Mouse (Mus musculus) C2C12 (cell line): ENCODE data around the gene Rnd3. TPM values are rescaled to one million over a fixed set of nuclear protein-coding genes. Genes with fewer than 3 reads are reported as not detected.

Experiments used
- H3K27me3 ChIP-seq: one replicate; pipeline ENCODE4 v1.6.1; 2011; ENCODE audit not compliant: control insufficient read depth, insufficient read depth, insufficient read length
- H3K36me3 ChIP-seq: one replicate; pipeline ENCODE4 v1.6.1; 2011; ENCODE audit not compliant: control insufficient read depth, insufficient read depth
- H3K4me3 ChIP-seq: one replicate; pipeline ENCODE4 v1.5.1; 2011; ENCODE audit warnings: mild to moderate bottlenecking, control low read depth; ENCODE audit not compliant: poor library complexity, insufficient read depth, severe bottlenecking
- H3K79me2 ChIP-seq: one replicate; pipeline ENCODE4 v1.6.1; 2011; ENCODE audit not compliant: control insufficient read depth, insufficient read depth
- H3K79me3 ChIP-seq: one replicate; pipeline ENCODE4 v1.6.1; 2011; ENCODE audit warnings: low read depth, control low read depth
- H3ac ChIP-seq: one replicate; pipeline ENCODE3; 2011; ENCODE audit warnings: low read depth; ENCODE audit not compliant: control insufficient read depth, insufficient read length
- CEBPB ChIP-seq: IDR thresholded peaks from one replicate; pipeline ENCODE4 v1.6.1; 2011; ENCODE audit warnings: low read depth, mild to moderate bottlenecking, control low read depth, moderate library complexity
- CTCF ChIP-seq: IDR thresholded peaks from one replicate; pipeline ENCODE4 v1.5.1; 2011; ENCODE audit not compliant: control insufficient read depth, insufficient read depth, insufficient read length
- FOSL1 ChIP-seq: IDR thresholded peaks from one replicate; pipeline ENCODE4 v1.8.0; 2011; ENCODE audit warnings: mild to moderate bottlenecking, low read length; ENCODE audit not compliant: poor library complexity, insufficient read depth, severe bottlenecking
- MAX ChIP-seq: IDR thresholded peaks from one replicate; pipeline ENCODE4 v1.6.1; 2011; ENCODE audit warnings: mild to moderate bottlenecking, control low read depth
- MYOD1 ChIP-seq: IDR thresholded peaks from one replicate; pipeline ENCODE4 v1.6.1; 2011; ENCODE audit warnings: low read depth; ENCODE audit not compliant: control insufficient read depth, insufficient read length
- MYOG ChIP-seq: IDR thresholded peaks from one replicate; pipeline ENCODE4 v1.6.1; 2011; ENCODE audit not compliant: control insufficient read depth, insufficient read length; ENCODE audit errors: extremely low read depth
- USF1 ChIP-seq: IDR thresholded peaks from one replicate; pipeline ENCODE4 v1.6.1; 2011; ENCODE audit warnings: low read depth, mild to moderate bottlenecking, control low read depth, moderate library complexity
- polyA plus RNA-seq: library from polyadenylated mRNA; unstranded; fragments of >200 nt; fragmentation: generic; extraction: Trizol; gene quantifications from one replicate; pipeline ENCODE4 v1.2.1, GENCODE M21; 2012; ENCODE audit warnings: missing spikeins

Rnd3 gene
- polyA plus RNA-seq, 1 experiment, result 8.5 TPM

DNA sequence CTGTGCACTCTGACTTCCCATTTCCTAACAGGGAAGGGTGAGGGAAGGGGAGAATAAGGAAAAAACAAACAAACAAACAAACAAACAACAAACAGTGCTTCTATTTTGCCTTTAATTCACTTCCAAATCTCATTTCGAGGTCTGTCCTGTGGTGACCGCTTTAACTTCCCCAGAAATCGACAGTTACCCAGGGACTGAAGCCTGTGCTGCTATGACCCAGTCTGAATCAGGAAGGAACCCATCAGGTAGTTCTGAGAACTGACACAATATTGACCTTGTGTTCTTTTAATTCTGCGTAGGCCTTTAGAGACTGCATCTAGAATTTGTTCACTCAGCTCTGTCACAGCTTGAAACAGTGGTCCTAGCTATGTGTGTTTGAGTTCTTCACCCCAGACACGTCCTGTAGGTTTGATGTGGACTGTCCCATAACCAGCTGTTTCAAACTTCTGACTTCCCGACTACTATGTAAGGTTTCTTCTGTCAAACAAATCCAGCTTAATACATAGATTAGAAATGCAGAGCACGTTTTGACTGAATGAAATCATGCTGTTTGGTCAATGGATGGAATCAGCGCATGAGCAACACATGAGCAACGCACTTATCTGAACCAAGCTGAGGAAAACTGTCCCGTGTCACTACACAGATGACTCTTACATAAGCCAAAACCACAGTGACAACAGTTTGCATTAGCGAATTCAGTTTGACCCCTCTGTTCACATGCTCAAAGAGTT is 59.9 kb downstream of the Rnd3 start:
- H3K4me3 ChIP-seq, result no peak overlapping the region
- no peaks in the 10 kb centered on the region for H3K79me2 ChIP-seq
- H3ac ChIP-seq, result no peak overlapping the region
- H3K36me3 ChIP-seq, result no peaks in the 10 kb centered on the region
- H3K79me3 ChIP-seq, result no peaks in the 10 kb centered on the region
- H3K27me3 ChIP-seq, result no peaks in the 10 kb centered on the region
- TF ChIP-seq MAX (no peak), CEBPB (no peak), CTCF (no peak), USF1 (no peak), MYOD1 (no peak), MYOG (no peak), FOSL1 (no peak)

DNA sequence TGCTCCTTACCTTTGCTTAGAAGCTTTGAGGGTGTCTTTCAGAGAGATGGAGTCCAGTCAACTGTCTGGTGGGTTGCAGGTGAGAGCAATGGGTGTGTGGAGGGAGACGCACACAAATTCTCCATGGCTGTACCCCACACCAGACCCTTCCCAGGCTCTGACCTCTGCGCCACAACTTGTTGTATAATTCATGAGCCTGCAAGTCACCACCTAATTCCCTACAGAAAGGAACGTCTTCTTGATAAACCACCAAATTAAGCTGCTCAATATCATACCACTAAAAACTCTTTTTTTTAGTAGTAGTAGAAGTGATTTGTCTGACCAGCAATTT is 60.8 kb downstream of the Rnd3 start:
- Histone ChIP-seq H3K27me3 (no peaks in the 10 kb centered on the region), H3K79me3 (no peaks in the 10 kb centered on the region), H3ac (no peak overlapping the region), H3K79me2 (no peaks in the 10 kb centered on the region), H3K36me3 (no peaks in the 10 kb centered on the region), H3K4me3 (no peak overlapping the region)
- TF ChIP-seq MAX (no peak), CTCF (no peak), MYOD1 (no peak), CEBPB (no peak), MYOG (no peak), FOSL1 (no peak), USF1 (no peak)

DNA sequence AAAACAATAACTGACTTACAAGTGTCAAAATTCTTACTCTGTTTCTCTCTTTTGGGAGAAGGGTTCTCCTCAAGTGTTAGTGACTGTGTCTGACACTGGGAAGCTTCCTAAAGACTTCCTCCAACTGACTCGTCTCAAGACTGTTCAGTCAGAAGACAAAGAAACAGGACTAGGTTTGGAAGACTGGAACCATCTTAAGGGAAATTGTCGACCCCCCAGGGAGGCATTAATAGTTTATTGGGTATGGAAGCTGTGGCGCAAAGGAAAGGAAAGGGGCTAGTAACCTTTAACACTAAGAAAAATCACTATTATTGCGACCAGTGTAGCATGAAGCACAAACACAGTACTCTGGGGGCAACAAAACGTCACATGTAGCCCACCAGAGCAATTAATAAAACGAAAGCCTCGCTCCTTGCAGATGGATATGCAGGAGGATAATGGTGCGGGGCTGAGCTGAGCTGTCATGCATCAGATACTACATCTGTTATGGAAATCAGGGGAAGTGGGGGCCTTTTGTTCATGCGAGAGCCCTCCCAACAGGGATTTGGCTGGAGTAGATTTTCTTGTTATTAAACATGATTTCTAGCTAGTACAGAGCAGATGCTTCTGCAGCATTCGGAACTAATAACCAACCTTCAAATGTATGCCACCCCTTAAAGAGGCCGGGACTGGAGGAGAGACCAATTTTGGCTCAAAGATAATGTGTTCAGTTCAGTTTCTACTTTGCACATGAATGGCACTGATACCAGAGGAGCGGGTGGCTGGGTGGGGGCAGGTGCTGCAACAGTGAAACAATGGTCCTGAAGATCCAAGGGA is 61.4 kb downstream of the Rnd3 start:
- H3ac ChIP-seq, result no peak overlapping the region
- TF ChIP-seq CTCF (no peak), MYOD1 (no peak), USF1 (no peak), CEBPB (no peak), FOSL1 (no peak)
- no peaks in the 10 kb centered on the region for H3K79me2 ChIP-seq
- H3K36me3 ChIP-seq, result no peaks in the 10 kb centered on the region
- H3K27me3 ChIP-seq, result no peaks in the 10 kb centered on the region
- H3K4me3 ChIP-seq, result no peak overlapping the region
- H3K79me3 ChIP-seq, result no peaks in the 10 kb centered on the region

DNA sequence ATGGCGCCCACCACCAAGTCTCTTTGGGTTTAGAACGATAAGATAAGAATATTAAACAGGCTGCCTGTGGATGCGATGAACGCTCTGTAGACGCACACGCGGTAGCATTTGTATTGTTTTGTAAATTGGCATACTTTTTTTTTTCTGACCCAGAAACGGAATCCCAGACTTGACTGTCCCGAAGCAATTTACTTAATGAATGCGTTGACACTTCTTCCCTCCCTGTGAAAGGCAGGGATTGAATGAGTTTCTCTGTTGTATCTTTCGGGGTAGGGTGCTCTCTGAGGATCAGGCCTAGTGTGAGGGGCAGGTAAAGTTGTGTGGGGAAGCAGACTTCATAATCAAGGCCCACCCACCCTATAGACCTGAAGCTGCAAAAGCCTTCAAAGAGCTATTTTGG is 63.8 kb downstream of the Rnd3 start:
- Histone ChIP-seq H3K36me3 (no peaks in the 10 kb centered on the region), H3K79me3 (no peaks in the 10 kb centered on the region), H3K79me2 (no peaks in the 10 kb centered on the region), H3K4me3 (no peak overlapping the region), H3K27me3 (no peaks in the 10 kb centered on the region), H3ac (no peak overlapping the region)
- TF ChIP-seq CEBPB (no peak), CTCF (no peak), USF1 (no peak), MYOG (no peak), MYOD1 (no peak), FOSL1 (no peak)

DNA sequence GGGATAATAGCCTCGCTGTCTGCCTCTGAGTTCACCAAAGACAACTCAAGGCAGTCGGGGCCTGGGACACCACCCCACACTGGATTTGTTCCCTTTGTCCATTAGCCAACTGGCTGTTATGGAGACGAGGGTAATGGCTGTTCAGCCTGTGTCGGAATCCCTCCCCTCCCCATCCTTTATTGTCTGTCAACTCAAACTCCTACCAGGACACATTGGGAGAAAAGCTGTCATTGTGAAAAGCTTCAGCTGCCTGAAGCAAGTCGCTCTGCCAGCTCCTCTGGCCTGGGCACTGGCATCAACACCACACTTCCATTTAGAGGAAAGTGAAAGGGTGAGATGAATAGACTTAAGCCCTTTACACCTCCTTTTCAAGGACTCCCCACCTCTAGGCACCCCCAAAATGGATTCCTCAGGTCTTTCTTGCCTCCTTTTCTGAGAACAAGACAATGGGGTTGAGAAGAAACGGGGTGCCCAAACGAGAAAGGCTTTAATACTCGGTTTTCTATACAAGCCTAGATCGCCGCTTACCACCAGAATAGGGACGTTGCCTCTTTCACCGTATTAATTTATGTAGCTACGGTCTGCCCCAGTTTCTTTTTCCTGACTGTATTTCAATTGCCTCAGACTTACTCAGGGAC is 66.1 kb downstream of the Rnd3 start:
- H3K27me3 ChIP-seq, result no peaks in the 10 kb centered on the region
- no peaks in the 10 kb centered on the region for H3K79me2 ChIP-seq

More for the DNA sequence above, 66.1 kb downstream of the Rnd3 start:
- Histone ChIP-seq H3ac (no peak overlapping the region), H3K79me3 (no peaks in the 10 kb centered on the region), H3K36me3 (no peaks in the 10 kb centered on the region), H3K4me3 (no peak overlapping the region)
- no peak for TF ChIP-seq CTCF
- TF ChIP-seq MYOG, result no peak
- TF ChIP-seq MYOD1, result no peak
- TF ChIP-seq MAX, result no peak
- no peak for TF ChIP-seq FOSL1
- no peak for TF ChIP-seq USF1
- TF ChIP-seq CEBPB, result no peak
